Mouse (Mus musculus) cerebral cortex, adult 2 months (tissue): Measurements from ENCODE around the gene Hace1.

Experiments used
- WGBS: fragments of 180-500 bp; shearing (Covaris S2); methylation state at CpG from one replicate; pipeline ENCODE4 v1.1.7; 2018; 5-methylcytosine and 5-hydroxymethylcytosine counted together

The Hace1 gene

DNA sequence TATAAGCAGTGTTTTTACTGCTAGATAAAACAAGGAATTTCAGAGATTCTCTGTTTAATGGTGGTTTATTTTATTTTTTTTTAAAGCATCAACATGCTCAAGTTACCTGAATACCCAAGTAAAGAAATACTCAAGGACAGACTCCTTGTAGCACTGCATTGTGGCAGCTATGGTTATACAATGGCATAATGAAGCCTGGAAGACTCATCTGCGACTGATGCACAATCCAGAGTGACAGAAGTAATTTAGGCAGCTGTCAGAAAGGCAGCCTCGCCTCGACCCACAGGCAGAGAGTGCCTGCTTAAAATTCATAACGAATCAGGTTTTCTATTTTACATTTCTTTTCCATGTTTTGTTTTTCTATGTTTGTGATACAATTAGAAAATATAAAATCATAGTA, 133.7 kb downstream of the Hace1 start:
- WGBS: 64% methylated on average over 4 of the region's 4 CpGs
